Mouse (Mus musculus) left cerebral cortex, postnatal 10 days (tissue): ENCODE results near the gene Egln1. TPM values are rescaled to one million over a fixed set of nuclear protein-coding genes. Genes with fewer than 3 reads are reported as not detected.

Experiments used
- DNase-seq, 2 experiments: peaks; one replicate each; pipeline ENCODE4 v3.0.0; 2021 to 2022; ENCODE audit warnings: low spot score in 2 of 2, mixed read lengths in 1 of 2; ENCODE audit errors: extremely low spot score in 1 of 2
- intact Hi-C: fragments of 180-260 bp; cut with DNase I; formaldehyde crosslinking; loops from one replicate; pipeline ENCODE4 v1.15.1; 2025
- total RNA-seq, 2 experiments: library from RNA; stranded (reverse); gene quantifications; 2 replicates each; pipeline ENCODE4 v1.2.3; 2021

Egln1 gene
- total RNA-seq, 2 experiments from 2014 or later: 59.9 to 61.1 TPM

GRCm38 (mm10) chr8:124869708-124870107 is 79.4 kb downstream of the Egln1 start:
- no peak for DNase-seq
- intact Hi-C loops: no loop called here

- intact Hi-C loops: no loop called here
- DNase-seq: no peak
These were observed 82.0 kb downstream of the Egln1 start for GRCm38 (mm10) chr8:124867126-124867525.

- intact Hi-C loops: no loop called here
- DNase-seq: no peak
These were observed 82.5 kb downstream of the Egln1 start for GRCm38 (mm10) chr8:124866669-124867068.

GRCm38 (mm10) chr8:124863729-124864128 is 85.4 kb downstream of the Egln1 start:
- no peak for DNase-seq
- intact Hi-C loops: no loop called here

GRCm38 (mm10) chr8:124863163-124863677 is 85.9 kb downstream of the Egln1 start:
- peak in 1 of 2 experiments; percentile 27 for DNase-seq
- intact Hi-C loops: no loop called here

GRCm38 (mm10) chr8:124862321-124863162 is 86.6 kb downstream of the Egln1 start, which contains the start of the genes Gnpat and 2810004N23Rik:
Gnpat (plus strand) TSS chr8:124863033.
2810004N23Rik (minus strand) TSS chr8:124863120.
- peak; percentile 90 to 95 for DNase-seq
- intact Hi-C loops: no loop called here

GRCm38 (mm10) chr8:124860188-124860587 is 88.9 kb downstream of the Egln1 start:
- intact Hi-C loops: no loop called here
- DNase-seq: no peak

- intact Hi-C loops: no loop called here
- no peak for DNase-seq
These were observed 89.7 kb downstream of the Egln1 start for GRCm38 (mm10) chr8:124859466-124859865.

Other genes with a start within 250 kb of the Egln1 start
- 10 to 100 TPM; 57.8 to 58.7 TPM for gene Ttc13, start 227.3 kb downstream of the Egln1 start, total RNA-seq
- 10 to 100 TPM; 14.7 to 18.8 TPM for gene Arv1, start 227.2 kb downstream of the Egln1 start, total RNA-seq
- not detected for gene Fam89a, start 197.5 kb downstream of the Egln1 start, total RNA-seq
- 10 to 100 TPM; 30.6 to 39.3 TPM for gene Trim67, start 156.2 kb downstream of the Egln1 start, total RNA-seq
- 10 to 100 TPM; 56.6 to 61.4 TPM for gene Gnpat, start 86.3 kb downstream of the Egln1 start, total RNA-seq
- gene 2810004N23Rik, start 86.2 kb downstream of the Egln1 start, total RNA-seq: 10 to 100 TPM; 21.3 to 21.9 TPM
- gene Exoc8, start 51.6 kb downstream of the Egln1 start, total RNA-seq: 10 to 100 TPM; 35.7 to 37.0 TPM
- 10 to 100 TPM; 14.7 to 15.6 TPM for gene Sprtn, start 51.4 kb downstream of the Egln1 start, total RNA-seq
- 10 to 100 TPM; 79.3 to 84.7 TPM for gene Tsnax, start 63.7 kb upstream of the Egln1 start, total RNA-seq
- 1 to 10 TPM; 1.9 to 3.1 TPM for gene Disc1, start 104.9 kb upstream of the Egln1 start, total RNA-seq